Mouse (Mus musculus) gastrocnemius, adult 18-20 months (tissue): ENCODE results near the gene Lpp. TPM values are rescaled to one million over a fixed set of nuclear protein-coding genes. Genes with fewer than 3 reads are reported as not detected.

ENCODE experiments used
- DNase-seq: peaks from one replicate; pipeline ENCODE4 v3.0.0; 2021; ENCODE audit warnings: low spot score
- total RNA-seq, 2 experiments: library from RNA; stranded (reverse); gene quantifications; 2 replicates each; pipeline ENCODE4 v1.2.3; 2021

Lpp gene
- total RNA-seq, 2 experiments from 2014 or later: 13.4 to 17.4 TPM

GRCm38 (mm10) chr16:24434531-24435114, 41.3 kb downstream of the Lpp start:
- peak; percentile 48 for DNase-seq

- no peak for DNase-seq
Measured at GRCm38 (mm10) chr16:24435115-24435553, 41.8 kb downstream of the Lpp start.

- DNase-seq: no peak
Measured at GRCm38 (mm10) chr16:24438438-24438837, 45.1 kb downstream of the Lpp start.

GRCm38 (mm10) chr16:24441338-24441737, 48.0 kb downstream of the Lpp start:
- no peak for DNase-seq

GRCm38 (mm10) chr16:24442500-24443122, 49.3 kb downstream of the Lpp start:
- DNase-seq: no peak

GRCm38 (mm10) chr16:24443123-24443515, 49.8 kb downstream of the Lpp start:
- DNase-seq: no peak

GRCm38 (mm10) chr16:24443555-24443954, 50.2 kb downstream of the Lpp start:
- DNase-seq: no peak

GRCm38 (mm10) chr16:24444818-24445217, 51.5 kb downstream of the Lpp start:
- DNase-seq: peak; percentile 57

- no peak for DNase-seq
Measured at GRCm38 (mm10) chr16:24445473-24445872, 52.2 kb downstream of the Lpp start.

GRCm38 (mm10) chr16:24446449-24446848, 53.1 kb downstream of the Lpp start:
- DNase-seq: no peak

GRCm38 (mm10) chr16:24447666-24448492, 54.6 kb downstream of the Lpp start:
- no peak for DNase-seq

GRCm38 (mm10) chr16:24448493-24448845, 55.2 kb downstream of the Lpp start:
- DNase-seq: no peak

- peak; percentile 63 for DNase-seq
Measured at GRCm38 (mm10) chr16:24449806-24450205, 56.5 kb downstream of the Lpp start.

- DNase-seq: no peak
Measured at GRCm38 (mm10) chr16:24450256-24450655, 56.9 kb downstream of the Lpp start.

GRCm38 (mm10) chr16:24451123-24451522, 57.8 kb downstream of the Lpp start:
- no peak for DNase-seq

GRCm38 (mm10) chr16:24453536-24453935, 60.2 kb downstream of the Lpp start:
- no peak for DNase-seq

GRCm38 (mm10) chr16:24454493-24454892, 61.2 kb downstream of the Lpp start:
- no peak for DNase-seq

GRCm38 (mm10) chr16:24455361-24455855, 62.1 kb downstream of the Lpp start:
- no peak for DNase-seq

- DNase-seq: no peak
Measured at GRCm38 (mm10) chr16:24463842-24464241, 70.5 kb downstream of the Lpp start.

GRCm38 (mm10) chr16:24464436-24464835, 71.1 kb downstream of the Lpp start:
- no peak for DNase-seq

- DNase-seq: no peak
Measured at GRCm38 (mm10) chr16:24465633-24466032, 72.3 kb downstream of the Lpp start.

- no peak for DNase-seq
Measured at GRCm38 (mm10) chr16:24467544-24468290, 74.4 kb downstream of the Lpp start.
